Mouse (Mus musculus): Measurements from ENCODE around the gene Mdm4. TPM values are rescaled to one million over a fixed set of nuclear protein-coding genes. Genes with fewer than 3 reads are reported as not detected.

The Mdm4 gene
- total RNA-seq, 2 experiments from 2014 or later: 42.8 to 52.4 TPM

DNA sequence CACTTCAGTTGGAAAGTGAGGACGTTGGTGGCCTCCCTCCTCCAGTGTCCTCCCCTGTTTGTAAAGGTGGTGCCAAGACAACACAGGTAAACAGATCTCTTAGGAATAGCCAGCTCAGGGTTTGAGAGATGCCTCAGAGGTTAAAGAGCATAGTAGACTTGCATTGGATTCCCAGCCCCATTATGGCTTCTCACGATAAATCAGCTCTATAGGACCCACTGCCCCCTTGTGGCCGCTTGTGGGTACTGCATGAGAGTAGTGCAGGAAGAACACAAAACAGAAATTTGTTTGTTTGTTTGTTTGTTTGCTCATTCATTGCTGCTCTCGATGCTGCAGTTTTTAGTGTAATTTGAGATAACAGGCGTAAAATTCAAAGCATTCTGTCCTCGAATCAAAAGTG is 61.7 kb downstream of the Mdm4 start:
- intact Hi-C loops (cut with DNase I): loop anchor here (1.0 kb wide), 1 partner anchor 210 kb away; no protein-coding TSS in a partner anchor
- DNase-seq: peak; percentile 42 to 68

DNA sequence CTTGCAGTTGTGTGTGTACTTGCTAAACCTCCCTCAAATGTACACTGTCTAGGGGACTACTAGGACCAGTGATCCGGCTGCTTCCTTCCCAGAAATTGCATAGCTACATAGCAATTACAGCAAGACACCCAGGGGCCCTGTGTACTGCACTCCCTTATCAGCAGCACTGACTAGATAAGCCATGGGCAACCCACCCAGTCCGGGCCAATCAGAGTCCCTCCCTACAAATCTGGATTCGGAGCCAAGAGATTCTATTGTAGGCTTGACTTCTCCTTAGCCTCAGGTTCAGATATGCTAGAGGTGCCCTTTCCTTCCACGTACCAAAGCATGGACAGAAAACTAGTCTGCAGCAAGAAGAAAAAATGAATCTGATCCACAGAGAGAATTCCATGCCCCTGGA is 65.7 kb downstream of the Mdm4 start:
- intact Hi-C loops (cut with DNase I): no loop called here
- DNase-seq: no peak

DNA sequence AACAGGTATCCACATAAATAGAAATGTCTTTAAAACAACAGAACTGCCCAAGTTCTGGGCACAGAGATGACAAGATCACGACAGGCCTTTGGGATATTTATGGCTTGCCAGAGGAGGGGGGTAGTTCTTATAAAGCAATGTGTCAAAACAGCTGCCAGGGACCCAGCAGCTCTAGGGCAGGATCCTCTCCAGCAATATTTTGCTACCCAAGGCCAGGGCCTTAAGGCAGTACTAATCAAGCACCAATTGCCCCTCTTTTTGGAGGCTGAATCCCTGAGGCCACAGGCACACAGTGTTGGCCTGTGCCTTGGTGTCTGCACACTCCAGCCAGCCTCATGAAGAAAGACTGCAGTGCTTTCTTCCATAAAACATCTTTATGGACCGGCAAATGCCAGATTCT is 66.3 kb downstream of the Mdm4 start:
- no peak for DNase-seq
- intact Hi-C loops (cut with DNase I): no loop called here

DNA sequence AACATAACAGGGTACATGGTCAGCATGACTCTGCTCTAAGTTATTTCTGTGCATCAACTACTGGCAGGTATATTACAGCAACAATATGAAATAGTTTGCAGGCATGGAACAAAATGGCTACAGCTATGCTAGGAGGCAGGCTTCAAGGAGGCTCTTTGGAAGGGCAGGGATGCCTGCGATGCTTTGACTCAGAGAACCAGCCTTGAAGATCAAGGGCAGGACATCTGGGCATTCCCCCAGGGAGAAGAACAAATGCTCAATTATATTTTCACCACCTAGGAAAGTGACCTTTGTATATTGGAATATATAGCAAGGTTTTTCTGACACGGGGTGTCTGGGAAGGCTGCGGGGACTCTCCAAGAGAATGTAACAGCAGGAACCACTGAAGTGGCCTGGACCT is 68.6 kb downstream of the Mdm4 start:
- intact Hi-C loops (cut with DNase I): no loop called here
- DNase-seq: no peak

- no peak for DNase-seq
- intact Hi-C loops (cut with DNase I): no loop called here
Observed at GRCm38 (mm10) chr1:132956809-132957208, 73.6 kb downstream of the Mdm4 start.

DNA sequence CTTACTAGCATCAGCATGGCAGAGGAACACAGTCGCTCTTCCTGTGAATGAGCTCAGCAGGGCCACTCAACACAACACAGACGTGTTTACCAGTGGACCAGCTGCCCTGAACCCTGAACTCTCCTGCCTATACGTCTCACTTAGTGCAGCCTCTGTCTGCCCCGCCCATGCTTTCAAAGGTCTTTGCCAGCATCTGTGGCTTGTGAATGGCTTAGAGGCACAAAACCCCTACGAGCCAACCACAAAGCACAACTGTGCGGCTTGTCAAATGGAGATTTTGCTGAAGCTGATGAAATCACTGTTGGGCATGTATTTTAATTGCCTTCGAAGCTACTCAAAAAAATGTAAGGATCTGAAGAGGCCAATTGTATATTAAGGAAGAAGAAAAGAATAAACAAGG is 82.5 kb downstream of the Mdm4 start:
- intact Hi-C loops (cut with DNase I): no loop called here
- DNase-seq: no peak

DNA sequence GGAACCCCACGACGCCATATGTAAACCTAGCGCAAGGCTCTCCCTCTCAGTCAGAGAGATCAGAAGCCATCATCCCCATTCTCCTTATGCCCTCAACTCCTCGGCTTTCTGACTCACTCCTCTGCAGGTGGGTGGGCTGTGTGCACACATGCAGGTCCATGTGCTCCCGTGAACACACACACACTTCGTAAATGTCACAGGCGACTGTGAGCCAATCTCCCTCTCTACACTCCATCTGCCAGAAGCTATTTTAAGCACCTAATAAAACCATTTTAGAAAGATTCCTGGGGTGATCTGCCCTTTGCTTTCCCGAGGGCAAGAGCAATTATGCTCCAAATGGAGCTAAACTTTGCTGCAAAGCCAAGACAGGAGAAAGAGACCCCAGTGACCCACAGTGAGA is 84.5 kb downstream of the Mdm4 start:
- no peak for DNase-seq
- intact Hi-C loops (cut with DNase I): no loop called here

- intact Hi-C loops (cut with DNase I): no loop called here
- peak in 1 of 2 experiments; percentile 5 for DNase-seq
Observed at GRCm38 (mm10) chr1:132938975-132939374, 91.4 kb downstream of the Mdm4 start.

DNA sequence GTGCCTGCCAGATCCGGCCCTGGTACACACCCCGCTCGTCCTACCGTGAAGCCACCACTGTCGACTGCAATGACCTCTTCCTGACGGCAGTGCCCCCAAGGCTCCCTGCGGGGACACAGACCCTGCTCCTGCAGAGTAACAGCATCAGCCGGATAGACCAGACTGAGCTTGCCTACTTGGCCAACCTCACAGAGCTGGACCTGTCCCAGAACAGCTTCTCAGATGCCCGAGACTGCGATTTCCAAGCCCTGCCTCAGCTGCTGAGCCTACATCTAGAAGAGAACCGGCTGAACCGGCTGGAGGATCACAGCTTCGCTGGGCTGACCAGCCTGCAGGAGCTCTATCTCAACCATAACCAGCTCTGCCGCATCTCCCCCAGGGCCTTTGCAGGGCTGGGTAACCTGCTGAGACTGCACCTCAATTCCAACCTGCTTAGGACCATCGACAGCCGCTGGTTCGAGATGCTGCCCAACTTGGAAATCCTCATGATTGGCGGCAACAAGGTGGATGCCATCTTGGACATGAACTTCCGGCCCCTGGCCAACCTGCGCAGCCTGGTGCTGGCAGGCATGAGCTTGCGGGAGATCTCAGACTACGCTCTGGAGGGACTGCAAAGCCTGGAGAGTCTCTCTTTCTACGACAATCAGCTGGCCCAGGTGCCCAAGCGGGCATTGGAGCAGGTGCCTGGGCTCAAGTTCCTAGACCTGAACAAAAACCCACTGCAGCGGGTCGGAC is 92.9 kb downstream of the Mdm4 start:
- DNase-seq: no peak
- intact Hi-C loops (cut with DNase I): no loop called here

DNA sequence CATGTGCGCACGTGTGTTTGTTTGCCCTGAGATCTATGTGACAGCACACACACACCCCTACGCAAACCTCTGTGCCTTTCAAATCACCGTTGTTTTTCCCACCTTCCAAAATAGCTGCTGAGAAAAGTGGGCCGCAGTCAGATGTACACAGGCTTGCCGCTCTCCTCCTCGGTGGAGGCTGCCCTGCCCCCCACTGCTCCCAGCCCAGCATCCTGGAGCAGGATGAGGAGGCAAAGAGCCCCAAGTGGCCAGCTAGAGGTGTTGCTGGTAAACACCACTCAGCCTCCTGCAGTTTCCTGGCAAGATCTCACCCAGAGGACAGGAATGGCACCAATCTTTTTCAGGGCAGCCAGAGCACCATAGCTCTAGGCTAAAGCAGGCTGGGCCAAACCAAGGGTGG is 95.5 kb downstream of the Mdm4 start:
- peak; percentile 10 to 44 for DNase-seq
- intact Hi-C loops (cut with DNase I): no loop called here

DNA sequence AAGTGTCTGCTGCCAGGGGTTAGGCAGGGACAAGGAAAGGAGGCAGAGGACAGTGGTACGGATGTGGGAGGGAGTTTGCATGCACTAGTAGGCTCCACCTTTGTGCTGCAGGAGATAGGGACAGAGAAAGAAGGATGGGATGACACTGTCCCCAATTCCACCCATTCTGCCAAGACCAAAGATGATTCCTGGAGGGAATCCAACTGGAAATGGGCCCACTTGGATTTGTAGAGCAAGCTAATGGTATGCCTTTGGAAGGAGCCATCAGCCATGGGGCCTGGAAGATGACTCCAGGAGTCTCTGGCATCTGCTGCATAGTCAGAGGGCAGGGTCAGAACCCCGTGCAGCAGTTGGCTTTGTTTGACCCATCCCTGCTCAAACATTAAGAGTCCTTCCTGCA is 97.9 kb downstream of the Mdm4 start:
- DNase-seq: no peak
- intact Hi-C loops (cut with DNase I): no loop called here

DNA sequence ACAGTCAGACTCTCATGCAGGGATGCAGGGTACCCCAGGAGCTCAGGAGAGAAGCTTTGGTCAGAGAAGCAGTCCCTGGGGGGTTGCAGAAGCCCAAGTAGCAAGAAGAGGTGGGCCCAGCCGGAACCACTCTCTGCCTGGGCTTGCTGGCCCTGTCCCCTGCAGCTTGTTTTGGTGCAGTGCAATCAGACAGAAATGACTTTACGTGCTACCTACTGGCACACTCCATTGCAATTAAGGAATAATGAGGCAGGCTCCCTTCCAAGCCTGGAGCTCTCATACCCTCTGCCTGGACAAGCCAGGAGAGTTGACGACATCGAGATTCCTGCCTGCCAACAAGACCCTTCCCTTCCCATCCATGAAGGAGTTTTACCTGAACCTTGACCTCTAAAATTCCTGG is 100.1 kb downstream of the Mdm4 start:
- intact Hi-C loops (cut with DNase I): no loop called here
- DNase-seq: no peak

DNA sequence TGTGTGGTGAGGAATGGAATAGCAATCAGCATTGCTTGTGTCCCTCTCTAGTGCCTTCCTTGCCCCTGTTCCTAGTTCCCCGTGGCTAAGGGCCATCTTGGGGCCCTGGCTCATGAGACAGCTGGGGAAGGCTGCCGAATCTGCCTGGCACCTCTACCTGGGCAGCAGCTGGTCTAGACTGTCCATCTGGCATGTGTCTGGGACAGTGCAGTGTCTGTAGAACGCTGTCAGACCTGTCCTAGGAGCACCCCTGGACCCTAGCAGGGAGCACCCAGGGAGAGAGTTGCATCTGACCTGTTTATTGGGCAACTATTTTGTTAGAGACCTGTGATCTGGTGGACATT is 101.5 kb downstream of the Mdm4 start:
- intact Hi-C loops (cut with DNase I): no loop called here
- no peak for DNase-seq

GRCm38 (mm10) chr1:132928032-132928906 is 102.1 kb downstream of the Mdm4 start:
- no peak for DNase-seq
- intact Hi-C loops (cut with DNase I): no loop called here

DNA sequence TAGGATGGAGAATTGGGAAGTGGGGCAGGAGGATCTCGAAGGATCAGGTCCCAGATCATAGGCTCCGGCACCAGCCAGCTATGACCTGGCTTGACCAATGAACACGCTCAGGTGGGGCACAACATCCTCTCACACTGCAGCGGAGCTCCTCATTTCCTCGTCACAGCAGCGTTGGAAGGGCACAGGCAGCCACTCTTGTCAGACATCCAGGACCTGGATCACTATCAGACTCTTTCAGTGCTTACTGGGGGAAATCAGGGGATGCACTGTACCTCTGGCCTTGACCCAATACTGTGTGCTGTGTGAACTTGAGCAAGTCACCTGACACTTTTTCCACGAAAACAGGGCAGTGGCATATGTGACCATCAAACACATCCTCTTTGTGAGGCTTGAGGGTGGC is 105.1 kb downstream of the Mdm4 start:
- intact Hi-C loops (cut with DNase I): no loop called here
- no peak for DNase-seq

GRCm38 (mm10) chr1:132922257-132922656 is 108.1 kb downstream of the Mdm4 start:
- no peak for DNase-seq
- intact Hi-C loops (cut with DNase I): no loop called here

GRCm38 (mm10) chr1:132921071-132921470 is 109.3 kb downstream of the Mdm4 start:
- intact Hi-C loops (cut with DNase I): no loop called here
- DNase-seq: no peak

- intact Hi-C loops (cut with DNase I): no loop called here
Observed at GRCm38 (mm10) chr1:132919258-132919657, 111.1 kb downstream of the Mdm4 start.

DNA sequence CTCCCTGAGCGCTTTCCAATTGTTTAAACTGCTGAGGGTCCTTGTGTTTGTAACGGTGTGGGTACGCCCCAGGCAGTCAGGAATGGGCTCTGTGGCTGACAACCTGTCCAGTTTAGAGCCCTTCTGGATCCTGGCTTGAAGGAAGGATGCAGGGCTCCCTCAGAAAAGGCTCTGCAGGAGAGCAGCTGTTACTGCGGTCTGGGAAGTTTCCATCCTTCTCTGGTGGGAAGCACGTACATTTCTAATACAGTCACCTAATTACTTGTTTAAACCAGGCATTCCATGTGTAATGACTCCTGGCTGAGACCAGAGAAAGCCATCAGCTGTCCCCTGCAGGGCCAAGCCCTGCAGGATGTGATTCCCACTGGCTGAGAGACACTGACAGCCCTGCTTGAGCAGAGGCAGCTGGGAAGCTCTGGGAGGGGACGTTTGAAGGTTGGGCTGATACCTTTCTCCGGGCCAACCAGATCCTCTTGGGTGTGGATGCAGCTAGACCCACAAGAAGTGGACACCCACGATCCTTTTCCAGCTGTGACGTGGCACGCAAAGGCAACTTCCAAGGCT is 112.2 kb downstream of the Mdm4 start:
- DNase-seq: peak; percentile 22 to 26
- intact Hi-C loops (cut with DNase I): no loop called here

More at GRCm38 (mm10) chr1:132919258-132919657, 111.1 kb downstream of the Mdm4 start:
- DNase-seq: no peak

DNA sequence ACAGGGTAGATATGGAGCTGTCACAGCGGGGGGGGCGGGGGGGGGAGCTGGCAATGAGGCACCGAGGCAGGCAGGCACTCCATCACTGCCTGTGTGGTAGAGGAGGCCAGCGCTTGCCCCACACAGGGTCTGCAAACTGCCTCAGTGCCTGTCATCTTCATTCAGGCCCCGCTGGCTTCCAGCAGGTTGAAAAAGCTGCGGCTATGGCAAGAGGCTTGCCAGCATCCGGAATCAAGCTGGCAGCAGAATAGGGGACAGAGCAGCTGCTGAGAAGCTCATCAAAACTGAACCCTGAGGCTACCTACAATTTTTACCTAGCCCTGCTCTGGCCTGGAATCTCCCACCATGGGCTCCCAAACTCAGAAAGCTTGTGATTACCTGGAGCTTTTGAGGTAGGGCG is 112.8 kb downstream of the Mdm4 start:
- no peak for DNase-seq
- intact Hi-C loops (cut with DNase I): no loop called here

DNA sequence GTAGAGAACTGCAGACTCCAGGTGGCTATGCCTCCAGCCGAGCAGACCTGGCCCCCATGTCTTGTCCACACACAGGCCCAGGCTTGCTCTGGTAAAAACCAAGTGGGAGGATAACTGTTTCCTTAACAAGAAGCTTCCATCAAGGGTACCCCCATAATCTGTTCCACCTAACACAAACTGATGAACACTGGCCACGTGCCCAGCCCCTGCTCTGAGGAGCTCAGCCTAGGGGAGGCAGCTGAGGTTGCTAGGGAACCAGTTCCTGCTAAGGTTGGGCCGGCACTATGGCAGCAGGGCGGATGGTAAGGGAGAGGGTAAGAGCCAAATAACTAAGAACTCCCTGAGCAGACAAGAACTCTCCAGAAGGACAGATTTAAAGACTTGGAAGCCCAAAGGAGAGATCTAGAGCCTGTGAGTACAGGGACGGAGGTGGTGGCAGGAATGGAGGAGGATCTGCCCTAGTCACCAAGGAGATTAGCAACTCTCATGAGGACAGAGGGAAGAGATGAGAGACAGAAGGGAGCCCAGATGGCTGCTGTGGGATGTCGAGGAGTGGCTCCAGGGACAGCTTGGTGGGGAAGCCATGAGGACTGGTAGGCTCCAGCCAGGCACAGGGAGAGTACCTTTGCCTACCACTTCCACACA is 114.4 kb downstream of the Mdm4 start:
- intact Hi-C loops (cut with DNase I): no loop called here
- DNase-seq: no peak

Measured in heart, postnatal 14 days (tissue).